7 mouse cellular contexts compared by ENCODE assay signal in genomic region chr12:80133011-80133545, GRCm38 (mm10). TPM values are rescaled to one million over a fixed set of nuclear protein-coding genes. Genes with fewer than 3 reads are reported as not detected.
A peak's percentile ranks its signal among the peaks of the same experiment; 100 is the strongest.
DNase-seq lines count a peak whose midpoint lies in the region; ATAC-seq lines count a peak whose summit lies in the region.

No protein-coding gene starts in this region.

- peak overlapping the region; percentile 79; the same call in 1 of the 2 replicates for H3K4me2 ChIP-seq in liver, embryonic 11.5 days
- H3K4me2 ChIP-seq in stomach, embryonic 16.5 days (ENCODE audit: low read depth, low read length): 0 out of 2 replicates have a peak overlapping the region, but pooled peaks have one; percentile 84

- no peak overlapping the region; the same call in 1 of the 2 replicates for H3K27ac ChIP-seq in liver, embryonic 11.5 days (ENCODE audit: low read depth, low read length)
- H3K27ac ChIP-seq in stomach, embryonic 16.5 days (ENCODE audit: low read length): peak overlapping the region; percentile 99

- H3K27me3 ChIP-seq in erythroblast, embryonic 14.5 days (ENCODE audit: control insufficient read depth): no peaks in the 10 kb centered on the region
- no peaks in the 10 kb centered on the region for H3K27me3 ChIP-seq in liver, embryonic 11.5 days (replicated peaks; ENCODE audit: control insufficient read depth, insufficient read depth, low read length)
- no peaks in the 10 kb centered on the region for H3K27me3 ChIP-seq in stomach, embryonic 16.5 days (ENCODE audit: control insufficient read depth, insufficient read depth, low read length)

- H3K9ac ChIP-seq in liver, embryonic 11.5 days (ENCODE audit: low read depth, low read length): no peak overlapping the region
- H3K9ac ChIP-seq in stomach, embryonic 16.5 days (ENCODE audit: low read length): peak overlapping the region; percentile 96

- no peaks in the 10 kb centered on the region for H3K36me3 ChIP-seq in erythroblast, embryonic 14.5 days (ENCODE audit: control insufficient read depth)
- H3K36me3 ChIP-seq in liver, embryonic 11.5 days (ENCODE audit: control insufficient read depth, insufficient read depth, low read length): no peaks in the 10 kb centered on the region
- no peaks in the 10 kb centered on the region for H3K36me3 ChIP-seq in stomach, embryonic 16.5 days (ENCODE audit: control insufficient read depth, insufficient read depth, low read length)

- ATAC-seq in liver, embryonic 11.5 days (replicated peaks; ENCODE audit: low FRiP score): no peak
- ATAC-seq in stomach, embryonic 16.5 days (ENCODE audit: insufficient read depth, low FRiP score): 0 out of 2 replicates have a peak, but pooled peaks have one; percentile 3

- DNase-seq in retina, embryonic 14.5 days (ENCODE audit: low spot score): peak; percentile 55
- DNase-seq in retina, postnatal 1 day: no peak
- no peak for DNase-seq in liver, embryonic 11.5 days (ENCODE audit: low spot score)
- no peak for DNase-seq in right cerebral cortex, postnatal 25 days
- DNase-seq in right cerebral cortex, postnatal 10 days (ENCODE audit: low spot score in 2 of 2): no peak

- H3K4me3 ChIP-seq in erythroblast, embryonic 14.5 days (replicated peaks): peak overlapping the region; percentile 82
- peak overlapping the region; percentile 70; the same call in 1 of the 2 replicates for H3K4me3 ChIP-seq in liver, embryonic 11.5 days (ENCODE audit: low read depth, low read length)
- H3K4me3 ChIP-seq in stomach, embryonic 16.5 days (replicated peaks; ENCODE audit: low read length): peak overlapping the region; percentile 63

- peaks cover 32% of the 10 kb centered on the region for H3K4me1 ChIP-seq in erythroblast, embryonic 14.5 days (ENCODE audit: control insufficient read depth)
- H3K4me1 ChIP-seq in liver, embryonic 11.5 days (replicated peaks; ENCODE audit: control insufficient read depth, insufficient read depth, low read length): peaks cover 26% of the 10 kb centered on the region
- peaks cover 33% of the 10 kb centered on the region for H3K4me1 ChIP-seq in stomach, embryonic 16.5 days (ENCODE audit: control insufficient read depth, insufficient read depth, low read length)

- H3K9me3 ChIP-seq in erythroblast, embryonic 14.5 days (ENCODE audit: control insufficient read depth, low read length): no peaks in the 10 kb centered on the region
- no peaks in the 10 kb centered on the region for H3K9me3 ChIP-seq in liver, embryonic 11.5 days (ENCODE audit: control insufficient read depth, low read length)
- no peaks in the 10 kb centered on the region for H3K9me3 ChIP-seq in stomach, embryonic 16.5 days (replicated peaks; ENCODE audit: control insufficient read depth, low read length)

- WGBS in liver, embryonic 11.5 days: 40% methylated on average over 9 of the region's 9 CpGs
- WGBS in stomach, embryonic 16.5 days: 42% methylated on average over 9 of the region's 9 CpGs

RNA-seq across cellular contexts. Expression of gene Zfp36l1, which starts 20.3 kb away (rescaled TPM):
- 8.0 and 9.0 TPM in 2 replicates for polyA plus RNA-seq in erythroblast, embryonic 14.5 days (2012)
- 69.6 and 72.7 TPM in 2 replicates for polyA plus RNA-seq in liver, embryonic 11.5 days (2014; fragmentation: Nextera tagmentation; extraction: Ambion mirVana)
- 137 and 140 TPM in 2 replicates for polyA plus RNA-seq in stomach, embryonic 16.5 days (2015; fragmentation: Nextera tagmentation; extraction: Ambion mirVana)
